Mouse (Mus musculus) bone marrow, adult 2 months (tissue): ENCODE data around the gene Vac14.

ENCODE experiments used
- CTCF ChIP-seq: fragments of 200-500 bp; IDR thresholded peaks from 2 replicates; pipeline ENCODE4 v1.5.1; 2011; ENCODE audit warnings: low read length, control low read depth; ENCODE audit not compliant: control insufficient read depth, insufficient read depth
- POLR2A ChIP-seq: fragments of 200-500 bp; IDR thresholded peaks from 2 replicates; pipeline ENCODE4 v1.6.1; 2011; ENCODE audit warnings: low read depth, mild to moderate bottlenecking, control low read depth, low read length, borderline replicate concordance; ENCODE audit not compliant: control insufficient read depth

DNA sequence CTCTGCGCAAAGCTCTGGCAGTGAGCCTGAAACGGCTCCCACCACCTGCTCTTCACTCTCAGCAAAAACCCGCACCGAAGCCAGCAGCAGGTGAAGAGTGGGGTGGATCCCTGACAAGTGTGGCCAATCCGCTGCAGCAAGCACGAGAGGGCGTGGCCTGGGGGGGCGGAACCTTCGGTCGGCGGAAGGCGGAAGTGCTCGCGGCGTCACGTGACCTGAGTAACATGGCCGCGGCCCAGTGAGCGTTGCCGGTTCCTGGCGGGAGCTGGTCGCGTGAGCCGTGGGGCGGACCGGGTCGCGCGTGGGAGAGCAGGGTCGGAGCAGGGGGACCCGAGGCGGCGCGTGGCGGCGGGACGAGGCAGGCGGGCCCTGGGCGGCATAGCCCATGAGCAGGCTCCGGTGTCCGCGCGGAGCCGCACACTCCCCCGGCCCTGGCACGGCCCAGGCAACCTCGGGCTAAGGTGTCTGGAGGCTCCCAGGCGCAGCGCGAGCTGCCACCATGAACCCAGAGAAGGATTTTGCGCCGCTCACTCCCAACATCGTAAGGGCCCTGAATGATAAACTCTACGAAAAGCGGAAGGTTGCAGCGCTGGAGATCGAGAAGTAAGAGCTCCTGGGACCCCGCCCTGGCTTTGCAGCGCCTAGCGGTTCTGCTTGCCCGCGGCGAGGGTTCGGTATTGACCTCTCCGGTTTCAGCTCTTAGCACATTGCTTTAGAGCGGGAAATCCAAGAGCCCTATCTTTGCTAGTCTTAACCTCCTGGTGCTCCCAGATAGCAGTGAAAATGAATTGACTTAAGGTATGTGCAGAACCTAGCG lies at the start of gene Vac14:
- no peak for TF ChIP-seq CTCF
- peak; percentile 76; the same call in 1 of the 2 replicates for TF ChIP-seq POLR2A
